ENCODE assay signal across 8 mouse cellular contexts in genomic region chr5:75152791-75153625, GRCm38 (mm10). TPM values are rescaled to one million over a fixed set of nuclear protein-coding genes. Genes with fewer than 3 reads are reported as not detected.
A peak's percentile ranks its signal among the peaks of the same experiment; 100 is the strongest.
DNase-seq lines count a peak whose midpoint lies in the region; ATAC-seq lines count a peak whose summit lies in the region.

No protein-coding gene starts in this region.

- H3K27ac ChIP-seq in embryonic facial prominence, embryonic 13.5 days = peak overlapping the region; percentile 100
- H3K27ac ChIP-seq in heart, embryonic 16.5 days (ENCODE audit: low read length) = peak overlapping the region; percentile 70
- peak overlapping the region; percentile 99 for H3K27ac ChIP-seq in limb, embryonic 10.5 days
- no peak overlapping the region for H3K27ac ChIP-seq in midbrain, embryonic 16.5 days (ENCODE audit: low read length)

- H3K9me3 ChIP-seq in megakaryocyte, embryonic 14.5 days = no peaks in the 10 kb centered on the region
- H3K9me3 ChIP-seq in embryonic facial prominence, embryonic 13.5 days = no peaks in the 10 kb centered on the region
- no peaks in the 10 kb centered on the region for H3K9me3 ChIP-seq in heart, embryonic 16.5 days (replicated peaks; ENCODE audit: control insufficient read depth, low read length)
- H3K9me3 ChIP-seq in limb, embryonic 10.5 days (replicated peaks) = no peaks in the 10 kb centered on the region
- H3K9me3 ChIP-seq in midbrain, embryonic 16.5 days (replicated peaks; ENCODE audit: control insufficient read depth, low read length, poor library complexity, severe bottlenecking) = no peaks in the 10 kb centered on the region

- peak overlapping the region; percentile 65 for H3K4me2 ChIP-seq in embryonic facial prominence, embryonic 13.5 days
- H3K4me2 ChIP-seq in heart, embryonic 16.5 days (ENCODE audit: low read depth, low read length) = peak overlapping the region; percentile 62
- peak overlapping the region; percentile 31 for H3K4me2 ChIP-seq in midbrain, embryonic 16.5 days (ENCODE audit: low read length)

- no peaks in the 10 kb centered on the region for H3K36me3 ChIP-seq in megakaryocyte, embryonic 14.5 days (replicated peaks; ENCODE audit: low read length)
- no peaks in the 10 kb centered on the region for H3K36me3 ChIP-seq in embryonic facial prominence, embryonic 13.5 days
- H3K36me3 ChIP-seq in heart, embryonic 16.5 days (ENCODE audit: control insufficient read depth, insufficient read depth) = no peaks in the 10 kb centered on the region
- peaks cover 14% of the 10 kb centered on the region for H3K36me3 ChIP-seq in limb, embryonic 10.5 days
- no peaks in the 10 kb centered on the region for H3K36me3 ChIP-seq in midbrain, embryonic 16.5 days (ENCODE audit: control insufficient read depth, insufficient read depth, low read length)

- peaks cover 88% of the 10 kb centered on the region for H3K27me3 ChIP-seq in megakaryocyte, embryonic 14.5 days (replicated peaks)
- H3K27me3 ChIP-seq in embryonic facial prominence, embryonic 13.5 days = peaks cover 24% of the 10 kb centered on the region
- H3K27me3 ChIP-seq in heart, embryonic 16.5 days (ENCODE audit: control insufficient read depth, insufficient read depth, low read length) = peaks cover 48% of the 10 kb centered on the region
- peaks cover 10% of the 10 kb centered on the region; the same call in 1 of the 2 replicates for H3K27me3 ChIP-seq in limb, embryonic 10.5 days (ENCODE audit: low read depth, poor library complexity, severe bottlenecking)
- peaks cover 37% of the 10 kb centered on the region for H3K27me3 ChIP-seq in midbrain, embryonic 16.5 days (ENCODE audit: control insufficient read depth, insufficient read depth, low read depth, low read length)

- H3K4me1 ChIP-seq in megakaryocyte, embryonic 14.5 days = peaks cover 57% of the 10 kb centered on the region
- H3K4me1 ChIP-seq in embryonic facial prominence, embryonic 13.5 days = peaks cover 32% of the 10 kb centered on the region
- H3K4me1 ChIP-seq in heart, embryonic 16.5 days (ENCODE audit: control insufficient read depth, insufficient read depth, low read length) = peaks cover 20% of the 10 kb centered on the region
- H3K4me1 ChIP-seq in limb, embryonic 10.5 days = peaks cover 55% of the 10 kb centered on the region
- H3K4me1 ChIP-seq in midbrain, embryonic 16.5 days (ENCODE audit: control insufficient read depth, insufficient read depth, low read length) = peaks cover 22% of the 10 kb centered on the region

- under 1% methylated on average over 72 of the region's 72 CpGs for WGBS in embryonic facial prominence, embryonic 13.5 days
- WGBS in heart, embryonic 16.5 days = under 1% methylated on average over 70 of the region's 72 CpGs
- under 1% methylated on average over 71 of the region's 72 CpGs for WGBS in limb, embryonic 10.5 days
- WGBS in midbrain, embryonic 16.5 days = under 1% methylated on average over 68 of the region's 72 CpGs

- peak overlapping the region; percentile 99 for H3K9ac ChIP-seq in embryonic facial prominence, embryonic 13.5 days
- H3K9ac ChIP-seq in heart, embryonic 16.5 days (ENCODE audit: low read length) = peak overlapping the region; percentile 65
- peak overlapping the region; percentile 31; the same call in 1 of the 2 replicates for H3K9ac ChIP-seq in midbrain, embryonic 16.5 days (ENCODE audit: low read depth, low read length)

- H3K4me3 ChIP-seq in megakaryocyte, embryonic 14.5 days (replicated peaks) = peak overlapping the region; percentile 34
- peak overlapping the region; percentile 80 for H3K4me3 ChIP-seq in embryonic facial prominence, embryonic 13.5 days
- peak overlapping the region; percentile 55 for H3K4me3 ChIP-seq in heart, embryonic 16.5 days (ENCODE audit: low read length)
- H3K4me3 ChIP-seq in limb, embryonic 10.5 days = peak overlapping the region; percentile 82
- H3K4me3 ChIP-seq in midbrain, embryonic 16.5 days (ENCODE audit: low read depth, low read length) = peak overlapping the region; percentile 23

- peak; percentile 82 for DNase-seq in limb, embryonic 10.5 days (ENCODE audit: low spot score)
- DNase-seq in spleen, adult 12 weeks (ENCODE audit: low spot score) = no peak
- DNase-seq in natural killer cell, adult 2 months (ENCODE audit: low spot score in 2 of 2) = no peak

- no peak for ATAC-seq in megakaryocyte, adult 5-6 weeks (ENCODE audit: poor library complexity, severe bottlenecking)
- no peak for ATAC-seq in embryonic facial prominence, embryonic 13.5 days (ENCODE audit: insufficient number of reproducible peaks, insufficient read depth, low FRiP score, low TSS enrichment, low read depth)
- ATAC-seq in heart, embryonic 16.5 days (replicated peaks; ENCODE audit: extremely low read depth, insufficient read depth, low FRiP score) = no peak
- no peak for ATAC-seq in midbrain, embryonic 16.5 days

RNA-seq across cellular contexts. Expression of gene Pdgfra, which starts 0.9 kb away (rescaled TPM):
- polyA plus RNA-seq in megakaryocyte, embryonic 14.5 days (2012; ENCODE audit: insufficient read depth, low replicate concordance) = not detected in 2 replicates
- total RNA-seq in megakaryocyte, adult 5-6 weeks (2015) = 0.04 TPM in 1 of 2 replicates, not detected in the other
- 0.12 and 0.29 TPM in 2 replicates for total RNA-seq in megakaryocyte, adult 5-6 weeks (2017)
- 78.8 and 96.8 TPM in 2 replicates for polyA plus RNA-seq in embryonic facial prominence, embryonic 13.5 days (2015; fragmentation: Nextera tagmentation; extraction: Ambion mirVana)
- polyA plus RNA-seq in heart, embryonic 16.5 days (2015; fragmentation: Nextera tagmentation; extraction: Ambion mirVana) = 11.6 and 17.2 TPM in 2 replicates
- 69.2 and 111 TPM in 2 replicates for polyA plus RNA-seq in limb, embryonic 10.5 days (2016; fragmentation: Nextera tagmentation; extraction: Ambion mirVana)
- polyA plus RNA-seq in midbrain, embryonic 16.5 days (2015; fragmentation: Nextera tagmentation; extraction: Ambion mirVana) = 12.7 and 15.2 TPM in 2 replicates

Comparison
In these comparisons a context has a peak if more than half of its experiments do, and no peak if none do; other contexts are left out.
1. H3K4me3 ChIP-seq: peak in every context shown above with its lines; median percentile 82 in limb, embryonic 10.5 days; 80 in embryonic facial prominence, embryonic 13.5 days; 55 in heart, embryonic 16.5 days; 34 in megakaryocyte, embryonic 14.5 days; 23 in midbrain, embryonic 16.5 days.
2. H3K9ac ChIP-seq: peak in every context shown above with its lines; median percentile 99 in embryonic facial prominence, embryonic 13.5 days; 65 in heart, embryonic 16.5 days; 31 in midbrain, embryonic 16.5 days.
3. RNA of gene Pdgfra, which starts 0.9 kb away (polyA plus RNA-seq): 69.2 to 111 TPM in limb, embryonic 10.5 days, 78.8 to 96.8 TPM in embryonic facial prominence, embryonic 13.5 days, 12.7 to 15.2 TPM in midbrain, embryonic 16.5 days and 11.6 to 17.2 TPM in heart, embryonic 16.5 days; not detected in megakaryocyte, embryonic 14.5 days; every median in the first group is over 10 times any median in the second.
4. Peak in every context shown above with its lines, with median percentiles within 50 percentile points of each other: H3K4me2 ChIP-seq.